Comparison of ENCODE assay signal across 9 mouse cellular contexts in the genomic region with DNA sequence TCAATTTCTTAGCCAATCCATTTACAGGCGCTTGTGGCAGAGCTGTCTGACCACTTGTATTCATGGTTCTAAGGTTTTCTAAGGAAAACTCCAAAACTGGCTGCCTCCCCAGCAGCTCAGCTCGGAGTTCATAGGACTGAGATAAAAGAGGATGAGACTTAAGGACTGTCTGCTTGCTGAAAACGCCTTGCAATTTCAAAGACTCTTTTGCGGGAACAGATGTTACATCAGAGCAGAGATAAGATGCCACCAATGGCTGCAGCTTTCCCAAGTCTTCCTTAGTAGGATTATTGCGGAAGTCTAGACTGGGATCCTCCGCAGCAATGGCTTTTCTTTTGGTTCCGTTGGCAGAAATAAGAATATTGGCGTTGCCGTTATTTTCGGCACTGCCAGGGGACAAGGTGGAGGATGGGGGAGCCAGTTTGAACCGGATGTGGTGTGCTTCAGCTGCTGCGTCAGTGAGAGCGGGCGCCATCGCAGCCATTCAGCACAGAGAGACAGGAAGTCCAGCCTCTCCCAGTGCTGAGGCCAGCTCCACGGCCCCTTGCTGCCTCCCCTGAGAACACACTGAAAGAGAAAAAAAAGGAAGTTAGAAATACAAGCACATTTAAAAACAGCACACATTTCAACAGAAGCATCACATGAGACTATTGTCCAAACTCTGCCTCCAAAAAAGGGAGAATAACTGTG. TPM values are rescaled to one million over a fixed set of nuclear protein-coding genes. Genes with fewer than 3 reads are reported as not detected.
A peak's percentile ranks its signal among the peaks of the same experiment; 100 is the strongest.
DNase-seq lines count a peak whose midpoint lies in the region; ATAC-seq and TF ChIP-seq lines count a peak whose summit lies in the region.
"Had no signal": no experiment of that assay in that cellular context is flagged by ENCODE, and none has a peak within 500 bp of the region (broad histone marks: within the 10 kb centered on the region; RNA-seq: fewer than 3 reads in every experiment).

No protein-coding gene starts in this region.

- H3K4me3 ChIP-seq in bone marrow, adult 2 months (replicated peaks; ENCODE audit: control insufficient read depth, low read depth, low read length) = peak overlapping the region; percentile 18
- H3K4me3 ChIP-seq in macrophage (ENCODE audit: inconsistent target) = no peak overlapping the region
- H3K4me3 ChIP-seq: neural tube, embryonic 12.5 days had no signal

- peaks cover 93% of the 10 kb centered on the region for H3K79me2 ChIP-seq in macrophage (ENCODE audit: inconsistent target)

- DNase-seq in left cerebral cortex, postnatal 10 days (ENCODE audit: extremely low spot score in 1 of 2, low spot score in 2 of 2) = peak; percentile 23 to 47
- DNase-seq in left cerebral cortex, adult 8-10 months (ENCODE audit: low spot score in 2 of 2) = no peak
- peak; percentile 88 for DNase-seq in thymus, postnatal 14 days
- no peak for DNase-seq in embryo, embryonic 10.5 days (ENCODE audit: low spot score)
- DNase-seq in c-Kit-positive CD71-positive TER-119-positive erythroid progenitor cells, embryonic 14.5 days (ENCODE audit: low spot score) = no peak

- 14% methylated on average over 16 of the region's 16 CpGs for WGBS in bone marrow, adult 2 months
- WGBS in macrophage (ENCODE audit: missing documents) = 20% methylated on average over 16 of the region's 16 CpGs

- ATAC-seq in inflammation-experienced regulatory T-cells, adult 6 months = peak; percentile 100

- no peak for TF ChIP-seq CTCF in bone marrow, adult 2 months (IDR thresholded peaks at IDR 0.05; ENCODE audit: control insufficient read depth, insufficient read depth, low read length)

- TF ChIP-seq POLR2A in bone marrow, adult 2 months (IDR thresholded peaks at IDR 0.05; ENCODE audit: borderline replicate concordance, control insufficient read depth, low read depth, low read length) = peak; percentile 52; the same call in 1 of the 2 replicates

- H3K4me1 ChIP-seq in bone marrow, adult 2 months (ENCODE audit: control insufficient read depth, insufficient read depth, low read length) = no peaks in the 10 kb centered on the region
- H3K4me1 ChIP-seq: neural tube, embryonic 12.5 days had no signal

- peak overlapping the region; percentile 46 for H3K27ac ChIP-seq in bone marrow, adult 2 months (ENCODE audit: control insufficient read depth, insufficient read depth, low read depth, low read length, poor library complexity)
- H3K27ac ChIP-seq in macrophage = peak overlapping the region; percentile 97
- H3K27ac ChIP-seq: neural tube, embryonic 12.5 days had no signal

- intact Hi-C loops in left cerebral cortex, postnatal 10 days (cut with DNase I) = no loop called here

- peaks cover 13% of the 10 kb centered on the region for H3K36me3 ChIP-seq in macrophage (ENCODE audit: inconsistent target)

RNA-seq across cellular contexts. Expression of a gene that starts 43.8 kb away (rescaled TPM):
- total RNA-seq in left cerebral cortex, postnatal 10 days (2021) = 10 to 100 TPM; 67.0 to 67.8 TPM
- total RNA-seq in left cerebral cortex, adult 8-10 months (2022) = 10 to 100 TPM; 68.9 to 80.7 (median 76.1) TPM
- polyA plus RNA-seq in bone marrow, adult 2 months (2011; ENCODE audit: insufficient read depth, insufficient read length, low replicate concordance, missing spikeins) = 8.1 and 19.0 TPM in 2 replicates
- 10 to 100 TPM; 41.7 to 50.0 (median 44.5) TPM for polyA plus RNA-seq in inflammation-experienced regulatory T-cells, adult 6 months (2017; shearing (Covaris generic))
- total RNA-seq in macrophage (2018; cell fraction: chromatin; rRNA removed) = 100 to 1,000 TPM in 22 of 26 experiments, 10 to 100 TPM in 4; 89.9 to 147 (median 117) TPM
- total RNA-seq in macrophage (2018; cell fraction: cytosol; rRNA removed) = 10 to 100 TPM; 34.7 to 58.8 (median 43.8) TPM
- total RNA-seq in macrophage (2018; cell fraction: nucleus; rRNA removed) = 100 to 1,000 TPM in 8 of 26 experiments, 10 to 100 TPM in 18; 65.7 to 139 (median 90.5) TPM
- 32.1 to 39.2 TPM (median 34.2 TPM) in 3 replicates for polyA plus RNA-seq in macrophage (2018)

Comparison
In these comparisons a context has a peak if more than half of its experiments do, and no peak if none do; other contexts are left out.
1. DNase-seq: peak in left cerebral cortex, postnatal 10 days (2 of 2) and thymus, postnatal 14 days (single experiment); none in left cerebral cortex, adult 8-10 months (0 of 2), embryo, embryonic 10.5 days (single experiment) and c-Kit-positive CD71-positive TER-119-positive erythroid progenitor cells, embryonic 14.5 days (single experiment).